Mouse (Mus musculus) cerebellum, postnatal 25 days (tissue): ENCODE measurements around the gene Gpx5.

Experiments used
- DNase-seq, 2 experiments: peaks; one replicate each; pipeline ENCODE4 v3.0.0; 2021; ENCODE audit warnings: mixed read lengths in 2 of 2

Gpx5 gene

DNA sequence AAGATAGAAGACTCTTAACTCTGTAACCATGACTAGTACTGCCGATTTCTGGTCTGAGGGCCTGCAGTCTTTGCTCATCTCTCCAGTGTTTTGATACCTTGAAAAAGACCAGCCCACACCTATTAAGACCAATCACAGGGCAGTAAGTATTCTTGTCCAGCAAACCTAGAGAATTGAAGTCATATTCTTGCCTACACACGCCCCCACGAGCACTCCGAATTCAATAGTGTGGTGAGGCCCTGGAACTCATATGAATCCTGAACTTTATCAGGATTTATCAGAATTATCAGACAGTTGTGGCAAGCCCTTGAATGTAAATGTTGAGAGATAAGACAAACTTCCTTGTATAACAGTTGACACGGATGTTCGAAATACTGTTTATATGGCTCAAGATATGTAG, at the start of gene Gpx5:
Gene Gpx5 (minus strand): TSS at position 101 of the 400 bp plus-strand sequence.
- DNase-seq = no peak

DNA sequence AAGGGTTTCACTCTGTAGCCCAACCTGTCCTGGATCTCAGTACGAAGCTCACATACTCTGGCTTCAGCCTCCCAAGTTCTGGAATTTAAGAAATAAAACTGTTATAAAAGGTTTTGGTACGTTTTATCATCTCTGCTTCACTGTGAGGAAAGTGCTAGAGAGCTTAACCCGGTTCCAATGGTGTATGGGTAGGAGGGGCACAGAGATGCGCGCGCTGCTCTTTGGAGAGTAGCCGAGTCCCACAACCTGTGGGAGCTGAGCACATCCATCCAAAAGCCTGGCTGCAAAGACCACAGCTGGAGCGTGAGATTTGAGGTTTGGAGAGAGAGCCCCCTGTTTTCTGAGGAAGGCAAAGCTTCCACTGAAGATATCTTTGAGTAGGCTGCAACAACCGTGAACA, 34.9 kb upstream of the Gpx5 start:
- DNase-seq = peak in 1 of 2 experiments; percentile 11

DNA sequence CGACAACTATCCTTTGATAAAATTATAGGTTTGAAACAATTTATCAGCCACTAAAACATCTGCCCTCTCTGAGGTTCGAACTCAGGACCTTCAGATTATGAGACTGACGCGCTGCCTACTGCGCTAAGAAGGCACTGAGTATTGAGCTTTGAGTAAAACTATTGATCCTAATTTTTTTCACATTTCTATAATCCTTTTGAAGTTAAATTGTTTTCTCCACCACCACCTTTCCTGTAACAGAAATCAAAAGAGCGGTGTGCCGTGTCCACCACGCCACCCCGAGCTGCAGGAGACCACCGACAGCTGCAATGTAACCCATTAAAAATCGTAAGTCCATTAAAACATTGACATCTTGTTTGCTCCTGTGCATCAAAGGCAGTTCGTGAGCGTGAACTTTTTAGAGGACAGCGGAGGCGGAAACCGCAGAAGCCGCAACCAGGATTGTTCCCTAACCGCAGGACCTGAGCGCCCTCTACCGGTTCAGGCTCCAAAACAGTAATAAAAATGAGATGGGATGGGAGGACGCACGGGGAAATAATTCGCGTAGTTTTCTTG, 34.2 kb upstream of the Gpx5 start:
- peak; percentile 82 to 90 for DNase-seq

DNA sequence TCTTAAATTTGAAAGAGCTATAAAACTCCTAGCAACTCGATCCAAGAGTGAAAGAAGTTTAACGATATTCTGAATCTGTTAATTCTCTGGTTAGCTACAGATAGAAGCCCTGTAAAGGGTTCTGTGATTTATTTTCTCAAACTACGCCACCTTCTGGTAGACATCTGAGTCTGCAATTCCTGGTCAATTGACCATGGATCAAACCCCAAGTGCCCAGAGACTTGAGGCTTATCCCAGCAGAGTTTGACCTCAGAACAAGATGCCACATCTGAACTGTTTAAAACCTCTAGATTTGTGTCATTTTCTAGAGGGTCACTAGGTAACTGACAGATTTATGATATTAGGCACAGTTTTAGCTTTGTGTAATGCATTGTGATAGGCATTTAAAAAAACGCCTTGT, 33.7 kb upstream of the Gpx5 start:
- no peak for DNase-seq

DNA sequence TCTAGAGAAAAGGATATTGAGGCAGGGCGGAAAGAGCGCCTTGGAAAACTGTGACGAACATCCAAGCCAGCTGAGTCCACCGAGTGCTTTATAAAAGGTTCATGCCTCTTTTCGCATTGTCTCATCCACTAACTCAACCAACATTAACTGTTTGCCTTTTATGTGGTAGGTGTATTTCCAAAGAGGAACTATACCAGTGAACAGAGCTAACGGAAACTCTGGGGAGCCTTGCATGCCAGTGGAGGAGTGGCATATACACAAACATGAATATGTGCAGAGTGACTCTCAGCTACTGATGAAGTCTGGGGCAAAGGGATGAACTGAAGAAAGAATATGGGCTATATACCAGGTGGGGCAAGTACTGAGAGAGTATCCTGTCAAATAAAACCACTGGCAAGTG, 30.9 kb upstream of the Gpx5 start:
- DNase-seq = no peak

DNA sequence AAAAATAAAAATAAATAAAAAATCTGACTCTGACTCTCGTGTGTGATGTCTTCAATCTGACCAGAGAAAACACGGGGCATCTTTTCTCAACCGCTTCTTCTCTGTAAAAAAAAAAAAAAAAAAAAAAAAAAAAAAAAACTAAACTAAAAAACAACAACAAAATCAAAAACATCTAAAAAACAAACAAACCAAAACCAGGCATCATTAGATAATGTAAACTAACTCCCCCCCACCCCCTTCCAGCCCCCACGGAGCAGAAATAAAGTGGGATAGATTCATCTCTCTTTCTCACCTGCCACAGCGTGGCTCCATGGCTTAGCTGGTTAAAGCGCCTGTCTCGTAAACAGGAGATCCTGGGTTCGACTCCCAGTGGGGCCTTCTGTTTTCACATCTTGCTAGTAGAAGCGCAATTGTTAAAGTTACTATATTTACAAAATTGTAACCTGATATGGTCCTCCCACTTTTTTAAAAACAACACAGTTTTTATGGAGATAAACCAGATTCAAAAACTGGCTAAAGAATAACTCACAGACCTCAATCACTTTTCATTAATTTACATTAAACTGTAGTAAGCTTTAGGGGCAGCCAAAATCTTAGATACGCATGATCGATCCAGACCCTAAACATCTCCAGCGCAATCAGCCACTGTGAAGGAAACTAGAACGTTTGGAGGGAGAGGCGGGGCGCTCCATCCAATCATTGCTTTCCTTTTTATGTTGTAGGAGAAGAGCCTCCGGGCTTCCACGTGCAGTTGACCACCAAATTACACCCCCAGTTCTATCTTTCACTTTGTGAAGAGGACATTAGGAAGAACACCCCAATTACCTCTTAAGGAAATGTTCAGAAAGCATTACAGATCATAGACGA, 30.2 kb upstream of the Gpx5 start:
- DNase-seq = peak; percentile 68 to 81

DNA sequence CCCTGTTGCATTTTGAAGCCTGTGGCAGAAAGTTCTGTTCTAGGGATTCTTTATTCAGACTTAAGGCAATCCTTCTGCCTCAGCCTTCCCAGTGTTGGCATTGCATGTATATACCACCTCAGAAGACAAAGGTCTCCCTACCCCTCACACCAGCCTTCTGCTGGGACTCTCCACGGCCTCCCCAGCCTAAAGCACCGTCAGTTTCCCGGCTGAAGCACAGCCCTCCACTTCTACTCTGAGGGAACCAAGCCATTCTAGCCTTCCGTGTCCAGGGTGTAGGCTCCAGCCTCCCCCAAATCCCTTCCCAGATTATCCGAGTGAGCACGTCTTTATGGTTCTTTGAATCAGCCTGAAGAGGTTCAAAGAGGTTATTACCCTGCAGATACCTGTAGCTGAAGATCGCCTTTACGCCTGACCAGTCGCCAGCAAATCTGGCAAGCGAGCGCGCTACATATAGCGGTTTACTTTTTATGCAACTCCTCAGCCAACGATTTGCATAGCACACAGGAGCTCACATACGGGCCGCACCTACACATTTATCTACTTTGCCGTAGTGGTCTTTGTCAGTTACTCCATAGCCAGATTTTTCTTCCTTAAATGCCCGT, 29.5 kb upstream of the Gpx5 start:
- DNase-seq = peak; percentile 34 to 48

DNA sequence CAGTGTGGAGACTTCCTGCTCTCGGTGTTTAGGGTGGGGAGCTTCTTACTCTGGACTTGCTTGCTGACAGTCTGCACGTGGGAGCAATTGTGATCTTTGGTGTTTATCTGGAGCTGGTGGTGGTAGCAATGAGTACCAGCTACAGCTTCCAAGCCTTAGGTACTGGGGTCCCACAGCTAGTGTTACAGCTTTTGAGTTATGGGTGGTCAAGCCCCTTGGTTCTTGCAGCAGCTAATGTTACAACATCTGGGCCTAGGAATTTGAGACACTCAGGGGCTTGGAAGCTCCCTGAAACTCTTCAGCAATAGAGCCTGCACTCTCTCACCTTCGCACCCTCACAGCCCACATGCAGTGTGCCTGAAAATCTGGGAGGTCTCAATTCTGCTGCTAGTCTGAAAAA, 27.7 kb upstream of the Gpx5 start:
- no peak for DNase-seq

DNA sequence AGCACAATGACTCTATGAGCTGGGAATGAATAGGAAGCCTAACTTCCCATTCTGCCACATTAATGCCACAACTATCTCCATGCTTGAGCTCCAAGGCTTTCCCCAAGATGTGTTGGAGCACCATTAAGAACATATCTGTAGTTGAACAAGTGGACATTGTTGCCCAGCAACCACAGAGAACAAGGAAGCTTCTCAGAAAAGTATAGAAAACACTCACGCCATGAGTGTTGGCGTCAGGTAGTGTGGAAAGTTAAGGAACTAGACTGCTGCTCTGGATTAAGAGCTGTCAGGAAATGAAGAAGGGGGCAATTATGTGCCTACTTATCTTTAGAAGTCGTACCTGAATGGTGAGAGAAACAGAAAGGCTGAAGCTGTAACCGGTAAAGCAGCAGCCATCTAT, 21.4 kb upstream of the Gpx5 start:
- no peak for DNase-seq

DNA sequence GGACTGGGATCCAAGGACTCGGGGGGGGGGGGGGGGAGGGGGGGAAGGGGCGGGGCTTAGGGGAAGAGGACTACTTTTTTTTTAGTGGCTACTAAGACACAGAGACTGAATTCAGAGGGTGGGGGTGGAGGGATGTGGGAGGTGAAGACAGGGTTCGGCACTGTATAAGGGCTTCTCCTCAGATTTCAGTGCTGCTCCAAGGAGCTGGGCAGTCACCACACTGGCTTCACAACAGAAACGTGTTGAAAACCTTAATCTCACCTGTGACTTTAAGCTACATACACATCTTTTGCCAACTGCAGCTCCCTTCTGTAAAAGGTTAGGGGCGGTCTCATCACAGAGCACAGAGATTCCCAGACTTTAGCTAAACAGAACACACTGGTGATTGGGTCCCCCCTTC, 20.3 kb upstream of the Gpx5 start:
- no peak for DNase-seq

DNA sequence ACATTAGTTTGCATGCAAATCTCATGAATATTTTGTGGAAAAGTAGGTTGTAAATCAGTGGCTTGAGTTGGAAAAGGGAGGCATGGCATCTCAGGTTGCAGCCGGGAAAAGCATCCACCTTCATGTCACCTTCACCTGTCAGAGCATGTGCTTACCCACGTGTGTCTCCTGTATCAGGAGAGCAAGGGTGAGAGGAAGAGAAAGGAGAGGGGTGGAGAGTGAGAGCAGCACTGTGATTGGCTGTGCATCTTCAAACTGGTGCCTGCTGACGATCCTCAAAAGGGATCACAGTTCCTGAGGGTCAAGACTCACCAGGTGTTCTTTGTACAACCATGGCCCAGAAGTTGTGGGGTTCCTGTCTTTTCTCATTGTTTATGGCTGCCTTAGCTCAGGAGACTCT, 19.4 kb upstream of the Gpx5 start, which contains the start of gene Gpx6:
Gene Gpx6 (plus strand): TSS at position 200 of the 400 bp plus-strand sequence.
- DNase-seq = no peak

DNA sequence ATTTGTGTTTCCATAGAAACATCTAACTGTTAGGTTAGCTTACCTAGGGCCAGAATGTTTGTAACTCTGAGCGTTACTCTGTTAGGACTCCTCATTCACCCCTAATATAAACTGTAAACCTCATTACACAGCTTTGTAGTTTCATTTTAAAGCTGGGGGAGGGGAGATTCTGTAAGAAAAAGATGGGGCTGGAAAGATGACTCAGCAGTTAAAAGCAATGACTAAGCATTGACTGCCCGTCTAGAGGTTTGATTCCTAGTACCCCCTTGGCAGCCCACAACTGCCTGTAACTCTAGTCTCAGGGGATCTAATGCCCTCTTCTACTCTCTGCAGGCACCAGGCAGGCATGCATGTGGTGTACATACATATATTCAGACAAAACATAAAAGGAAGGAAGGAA, 17.3 kb upstream of the Gpx5 start:
- no peak for DNase-seq

DNA sequence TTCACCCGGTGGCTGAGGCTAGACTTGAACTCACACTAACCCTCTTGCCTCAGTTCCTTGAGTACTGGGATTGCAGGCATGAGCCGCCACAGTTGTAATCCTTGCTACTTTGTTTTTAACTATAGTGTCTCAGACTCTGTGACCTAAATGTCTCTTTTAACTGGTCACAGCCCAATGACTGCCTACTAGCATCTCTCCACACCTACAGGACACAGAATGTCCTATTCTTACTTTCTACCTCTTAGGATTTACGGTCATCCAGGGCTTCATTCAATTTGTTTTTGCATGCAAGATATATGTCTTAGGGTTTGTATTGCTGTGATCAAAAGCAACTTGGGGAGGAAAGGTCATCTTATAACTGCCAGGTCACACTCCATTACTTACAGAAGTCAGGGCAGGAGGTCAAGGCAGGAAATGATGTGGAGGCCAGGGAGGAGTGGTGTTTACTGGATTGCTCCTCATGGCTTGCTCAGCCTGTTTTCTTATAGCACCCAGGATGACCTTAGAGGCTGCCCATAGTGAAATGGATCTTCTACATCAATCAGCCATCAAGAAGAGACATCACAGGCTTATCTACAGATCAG, 12.0 kb upstream of the Gpx5 start:
- no peak for DNase-seq

DNA sequence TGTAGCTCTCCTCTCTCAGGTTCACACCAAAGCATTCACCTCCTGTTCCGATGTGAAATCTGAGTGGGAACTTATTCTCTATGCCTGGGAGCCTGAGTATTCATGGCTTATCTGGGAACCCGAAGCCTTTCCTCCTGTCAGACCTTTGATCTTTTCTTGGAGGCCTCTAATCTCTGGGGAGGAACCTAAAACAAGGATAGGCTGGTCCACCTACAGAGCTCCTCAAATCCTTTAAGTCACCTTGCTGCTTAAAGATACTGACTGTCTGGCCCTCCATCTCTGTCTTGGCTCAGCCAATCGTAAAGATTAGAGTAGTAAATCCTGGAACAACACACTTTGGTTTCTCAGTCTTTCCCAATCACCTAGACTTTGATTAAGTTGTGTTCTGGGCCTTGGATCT, 6.0 kb upstream of the Gpx5 start:
- DNase-seq = no peak

DNA sequence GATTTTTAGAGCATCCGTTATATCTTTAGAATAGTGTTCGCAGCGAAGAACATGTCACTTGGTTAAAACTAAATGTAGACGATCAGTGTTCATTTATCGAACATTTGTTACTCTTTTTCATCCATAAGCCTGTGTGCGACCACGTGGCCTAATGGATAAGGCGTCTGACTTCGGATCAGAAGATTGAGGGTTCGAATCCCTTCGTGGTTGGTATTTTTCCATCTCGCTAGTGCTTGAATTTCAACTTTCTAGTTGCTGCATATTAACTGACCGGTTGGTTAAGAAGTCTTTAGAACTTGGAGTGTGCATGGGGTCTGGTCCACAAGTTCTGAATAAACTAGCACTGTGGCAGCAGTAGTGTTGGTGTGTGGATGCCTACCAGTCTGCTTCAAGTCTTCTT, 13.0 kb downstream of the Gpx5 start:
- DNase-seq = peak; percentile 86 to 90

DNA sequence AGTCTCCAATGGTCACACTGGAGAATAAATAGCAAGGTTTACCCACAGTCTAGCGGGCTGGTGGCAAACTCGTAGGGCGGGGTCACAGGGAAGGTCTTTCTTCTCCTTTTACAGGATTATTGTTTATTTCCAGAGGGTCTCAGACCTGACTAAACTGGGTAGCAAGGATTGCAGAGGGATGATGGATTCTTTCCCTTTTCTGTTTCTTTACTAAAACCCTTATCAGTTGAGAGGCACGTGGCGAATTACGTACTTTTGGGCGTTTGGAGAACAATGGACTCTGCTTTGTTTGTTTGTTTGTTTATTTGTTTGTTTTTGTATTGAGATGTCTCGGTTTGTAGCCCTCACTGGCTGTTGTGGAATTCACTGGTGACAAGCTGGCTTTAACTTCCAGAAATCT, 13.5 kb downstream of the Gpx5 start:
- DNase-seq = peak; percentile 27

DNA sequence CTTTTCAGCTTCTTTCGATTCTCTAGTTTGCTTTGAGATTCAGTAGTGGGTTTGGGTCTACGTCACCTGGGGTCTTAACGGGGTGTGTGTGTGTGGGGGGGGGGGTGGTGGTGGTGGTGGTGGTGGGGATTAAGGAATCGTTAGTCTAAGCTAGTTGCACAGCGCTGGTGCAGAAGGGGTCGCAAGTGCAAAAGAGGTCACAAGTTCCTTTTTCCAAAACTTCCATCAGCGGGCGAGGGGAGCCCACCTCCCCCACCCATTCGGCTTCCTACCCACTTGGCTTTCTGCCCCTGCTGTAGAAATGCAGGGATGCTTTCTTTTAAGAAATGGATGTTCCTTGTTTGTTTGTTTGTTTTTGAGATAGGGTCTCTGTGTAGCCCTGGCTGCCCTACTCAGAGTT, 16.0 kb downstream of the Gpx5 start:
- DNase-seq = peak; percentile 11 to 21

DNA sequence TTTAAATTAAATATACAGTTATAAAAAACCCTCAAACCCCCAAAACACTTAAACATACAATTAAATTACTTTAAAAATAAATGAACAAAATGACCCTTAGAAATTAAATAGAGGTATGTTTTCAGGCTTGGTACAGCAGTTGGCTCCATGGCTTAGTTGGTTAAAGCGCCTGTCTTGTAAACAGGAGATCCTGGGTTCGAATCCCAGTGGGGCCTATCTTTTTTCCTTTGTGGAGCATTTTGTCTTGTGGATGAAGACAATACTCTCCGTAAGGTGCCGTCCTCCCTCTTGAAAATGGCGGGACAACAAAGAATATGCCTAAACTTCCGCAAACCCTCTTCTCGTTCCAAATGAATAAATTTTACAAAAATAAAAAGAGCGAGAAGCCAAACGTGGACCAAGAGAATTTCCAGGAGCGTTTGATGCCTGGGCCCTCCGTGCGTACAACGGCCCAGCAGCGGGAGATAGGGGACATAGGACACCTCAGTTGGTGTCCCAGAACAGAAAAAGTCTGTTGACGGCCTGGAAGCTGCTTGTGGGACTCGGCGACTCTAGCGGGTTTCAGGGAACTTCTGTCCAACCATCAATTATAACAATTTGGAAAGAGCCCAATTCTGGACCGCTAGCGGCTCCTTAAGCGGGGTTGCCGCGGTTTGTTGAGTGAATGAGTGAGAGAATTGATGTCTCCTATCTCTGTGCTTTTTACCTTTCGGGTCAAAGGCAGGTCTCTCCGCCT, 16.5 kb downstream of the Gpx5 start:
- peak; percentile 84 to 92 for DNase-seq

DNA sequence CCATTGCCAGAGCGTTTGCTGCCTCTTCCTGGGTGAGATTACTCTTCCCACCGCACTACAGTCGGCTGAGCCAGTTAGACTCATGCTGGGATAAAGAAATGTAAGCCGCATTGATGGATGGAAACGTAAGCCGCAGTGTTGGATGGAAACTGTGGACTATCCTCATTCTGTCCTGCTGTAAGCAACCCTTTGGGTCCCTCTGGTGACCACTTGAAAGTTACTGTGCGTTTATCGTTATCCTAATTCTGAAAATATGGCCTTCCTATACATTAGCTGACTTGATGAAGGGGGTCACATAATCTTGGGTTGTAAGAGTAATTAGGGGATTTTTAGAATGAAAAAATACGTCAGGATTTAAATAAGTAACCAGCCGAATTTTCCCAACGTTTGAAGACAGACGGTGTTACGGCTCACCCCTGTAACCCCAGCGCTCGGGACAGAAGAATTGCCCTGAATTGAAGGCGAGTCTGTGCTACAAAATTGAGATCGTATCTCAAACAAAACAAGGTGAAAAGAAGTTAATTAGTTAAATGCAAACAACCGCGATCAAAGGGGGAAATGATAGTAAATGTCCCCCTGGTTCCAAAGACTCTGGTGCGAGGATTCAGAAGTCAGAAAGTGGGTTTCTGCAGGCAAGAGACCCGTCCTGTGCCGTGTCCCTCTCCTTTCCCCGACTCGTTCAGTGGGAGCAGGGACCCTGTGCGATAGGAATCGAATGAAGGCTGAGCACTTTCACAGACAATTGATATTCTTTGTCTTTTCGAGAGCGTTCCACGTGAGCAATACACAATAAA, 17.3 kb downstream of the Gpx5 start:
- peak; percentile 49 to 54 for DNase-seq

DNA sequence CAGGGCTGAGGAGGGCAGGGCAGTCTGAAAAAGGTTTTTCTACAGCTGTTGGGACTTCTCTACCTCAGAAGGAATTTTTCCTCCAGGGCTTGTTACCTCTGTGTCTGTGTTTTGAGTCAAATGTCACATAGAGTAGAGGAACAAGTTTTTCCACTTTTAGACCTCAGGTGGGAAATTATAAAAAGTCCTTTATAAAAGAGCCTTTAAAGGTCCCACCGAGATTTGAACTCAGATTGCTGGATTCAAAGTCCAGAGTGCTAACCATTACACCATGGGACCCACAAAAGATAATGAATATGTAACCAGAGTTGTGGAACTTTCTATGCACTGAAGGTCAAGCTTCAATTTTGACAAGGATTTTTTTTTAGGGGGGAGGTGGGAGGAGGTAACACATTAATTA, 24.3 kb downstream of the Gpx5 start:
- no peak for DNase-seq

DNA sequence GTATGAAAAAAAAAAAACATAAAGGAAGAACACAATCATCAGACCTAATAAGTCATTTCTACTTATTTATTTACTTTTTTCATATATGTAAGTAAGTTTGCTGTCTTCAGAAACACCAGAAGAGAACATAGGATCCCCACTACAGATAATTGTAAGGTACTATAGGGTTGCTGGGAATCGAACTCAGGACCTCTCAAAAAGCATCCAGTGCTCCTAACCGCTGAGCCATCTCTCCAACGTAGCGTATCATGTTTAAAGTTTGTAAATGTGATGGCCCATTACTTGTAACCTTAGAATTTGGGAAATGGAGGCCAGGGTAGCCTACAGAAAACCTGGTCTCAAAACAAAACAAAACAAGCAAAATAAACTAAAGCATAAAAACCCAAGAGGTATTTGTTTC, 25.0 kb downstream of the Gpx5 start:
- DNase-seq = no peak

DNA sequence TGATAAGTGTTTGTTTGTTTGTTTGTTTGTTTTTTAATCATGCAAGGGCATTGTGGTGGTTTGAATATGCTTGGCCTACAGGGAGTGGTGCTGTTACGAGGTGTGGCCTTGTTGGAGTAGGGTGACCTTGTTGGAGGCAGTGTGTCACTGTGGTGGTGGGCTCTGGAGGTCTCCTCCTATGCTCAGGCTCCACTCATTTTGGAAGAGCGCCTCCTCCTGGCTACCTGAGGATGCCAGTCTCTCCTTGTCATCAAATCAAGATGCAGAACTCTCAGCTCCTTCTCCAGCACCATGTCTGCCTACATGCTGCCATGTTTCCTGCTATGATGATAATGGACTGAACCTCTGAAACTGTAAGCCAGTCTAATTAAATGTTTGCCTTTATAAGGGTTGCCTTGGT, 26.8 kb downstream of the Gpx5 start:
- no peak for DNase-seq
